Mouse (Mus musculus): ENCODE results near the gene Sugct. TPM values are rescaled to one million over a fixed set of nuclear protein-coding genes. Genes with fewer than 3 reads are reported as not detected.

Gene Sugct
- polyA plus RNA-seq, 1 experiment from 2014 or later = 9.3 TPM

GRCm38 (mm10) chr13:17335885-17336540 lies 359.3 kb downstream of the Sugct start:
- H3K27me3 ChIP-seq (replicated peaks; ENCODE audit: insufficient read depth, low read length) = no peaks in the 10 kb centered on the region
- no peak overlapping the region for H3K4me2 ChIP-seq (replicated peaks; ENCODE audit: low read depth, low read length)
- DNase-seq (ENCODE audit: low spot score) (peak; percentile 40), ATAC-seq (no peak)
- no peak overlapping the region for H3K9ac ChIP-seq (replicated peaks; ENCODE audit: low read depth)
- H3K36me3 ChIP-seq (ENCODE audit: insufficient read depth, low read length) = no peaks in the 10 kb centered on the region
- WGBS = 62% methylated on average over 4 of the region's 4 CpGs
- H3K9me3 ChIP-seq (ENCODE audit: low read length) = no peaks in the 10 kb centered on the region
- no peaks in the 10 kb centered on the region for H3K4me1 ChIP-seq (ENCODE audit: insufficient read depth, low read depth, low read length)
- TF ChIP-seq EP300 (IDR thresholded peaks at IDR 0.05) = no peak
- no peak for TF ChIP-seq CTCF (IDR thresholded peaks at IDR 0.05)
- H3K27ac ChIP-seq (ENCODE audit: low read length) = no peak overlapping the region
- no peak overlapping the region for H3K4me3 ChIP-seq (ENCODE audit: low read depth, low read length)

DNA sequence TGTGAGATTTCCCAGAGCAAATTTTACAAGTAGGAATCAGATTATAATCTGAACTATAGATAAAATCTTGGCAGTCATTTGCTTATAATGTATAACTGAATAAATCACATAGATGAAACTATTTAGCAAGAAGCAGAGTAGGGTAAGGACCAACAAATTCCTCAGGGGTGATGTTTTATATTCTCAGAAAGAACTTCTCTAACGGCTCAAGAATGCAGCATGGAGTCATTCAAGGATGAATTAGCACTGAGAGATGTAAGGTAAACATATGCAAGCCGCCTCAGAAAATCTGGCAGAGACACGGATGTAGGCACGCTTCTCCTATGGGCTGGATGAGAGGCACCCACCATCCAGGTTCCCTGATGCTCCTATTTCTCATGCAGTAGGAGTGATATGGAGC lies 368.5 kb downstream of the Sugct start:
- 46% methylated on average over 4 of the region's 4 CpGs for WGBS
- DNase-seq (ENCODE audit: low spot score) (no peak), ATAC-seq (no peak)
- H3K4me3 ChIP-seq (ENCODE audit: low read depth, low read length) = no peak overlapping the region
- no peaks in the 10 kb centered on the region for H3K27me3 ChIP-seq (replicated peaks; ENCODE audit: insufficient read depth, low read length)
- no peaks in the 10 kb centered on the region for H3K9me3 ChIP-seq (ENCODE audit: low read length)
- H3K4me1 ChIP-seq (ENCODE audit: insufficient read depth, low read depth, low read length) = no peaks in the 10 kb centered on the region
- no peak overlapping the region for H3K27ac ChIP-seq (ENCODE audit: low read length)
- no peaks in the 10 kb centered on the region for H3K36me3 ChIP-seq (ENCODE audit: insufficient read depth, low read length)
- H3K9ac ChIP-seq (replicated peaks; ENCODE audit: low read depth) = no peak overlapping the region
- no peak for TF ChIP-seq EP300 (IDR thresholded peaks at IDR 0.05)
- no peak for TF ChIP-seq CTCF (IDR thresholded peaks at IDR 0.05)
- no peak overlapping the region for H3K4me2 ChIP-seq (replicated peaks; ENCODE audit: low read depth, low read length)

GRCm38 (mm10) chr13:17301590-17301989 lies 393.8 kb downstream of the Sugct start:
- DNase-seq (ENCODE audit: low spot score) (no peak), ATAC-seq (no peak)
- Histone ChIP-seq H3K4me1 (ENCODE audit: insufficient read depth, low read depth, low read length) (no peaks in the 10 kb centered on the region), H3K4me2 (replicated peaks; ENCODE audit: low read depth, low read length) (no peak overlapping the region), H3K27me3 (replicated peaks; ENCODE audit: insufficient read depth, low read length) (no peaks in the 10 kb centered on the region), H3K4me3 (ENCODE audit: low read depth, low read length) (no peak overlapping the region), H3K36me3 (ENCODE audit: insufficient read depth, low read length) (no peaks in the 10 kb centered on the region), H3K9ac (replicated peaks; ENCODE audit: low read depth) (no peak overlapping the region), H3K27ac (ENCODE audit: low read length) (no peak overlapping the region), H3K9me3 (ENCODE audit: low read length) (no peaks in the 10 kb centered on the region)
- WGBS = 87% methylated on average over 4 of the region's 4 CpGs
- TF ChIP-seq CTCF (IDR thresholded peaks at IDR 0.05) (no peak), EP300 (IDR thresholded peaks at IDR 0.05) (no peak)

DNA sequence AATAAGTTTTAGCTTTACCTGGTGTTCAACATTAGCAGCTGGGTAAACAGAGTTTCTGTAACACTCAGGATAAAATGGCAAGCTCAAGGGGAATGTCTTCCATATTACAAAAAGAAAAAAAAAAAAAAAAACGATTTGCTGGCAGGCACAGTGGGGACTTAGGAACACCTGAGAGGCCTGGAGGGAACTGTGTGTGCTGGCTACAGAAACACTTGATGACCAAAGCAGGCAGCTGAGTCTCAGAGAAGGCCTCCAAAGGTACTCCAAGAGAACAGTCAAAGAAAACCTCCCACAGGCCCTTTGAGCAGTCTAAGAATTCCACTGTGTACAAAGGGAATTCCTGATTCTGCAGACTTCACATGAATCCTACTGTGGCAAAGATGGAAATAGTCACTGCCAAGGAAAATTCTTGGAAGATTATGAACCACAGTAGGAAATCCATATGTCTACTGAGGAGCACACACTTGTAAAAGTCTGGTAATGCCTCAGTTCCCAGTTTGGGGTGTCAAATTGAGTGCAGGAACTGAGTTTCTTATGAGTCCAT lies 397.8 kb downstream of the Sugct start:
- no peak overlapping the region for H3K27ac ChIP-seq (ENCODE audit: low read length)
- no peaks in the 10 kb centered on the region for H3K27me3 ChIP-seq (replicated peaks; ENCODE audit: insufficient read depth, low read length)
- DNase-seq (ENCODE audit: low spot score) = no peak
- WGBS = 53% methylated on average over 1 of the region's 1 CpGs
- no peaks in the 10 kb centered on the region for H3K4me1 ChIP-seq (ENCODE audit: insufficient read depth, low read depth, low read length)
- TF ChIP-seq EP300 (IDR thresholded peaks at IDR 0.05) (no peak), CTCF (IDR thresholded peaks at IDR 0.05) (no peak)
- H3K9me3 ChIP-seq (ENCODE audit: low read length) = no peaks in the 10 kb centered on the region
- 0 out of 2 replicates have a peak, but pooled peaks have one; percentile 32 for ATAC-seq
- no peaks in the 10 kb centered on the region for H3K36me3 ChIP-seq (ENCODE audit: insufficient read depth, low read length)
- no peak overlapping the region for H3K4me2 ChIP-seq (replicated peaks; ENCODE audit: low read depth, low read length)
- H3K4me3 ChIP-seq (ENCODE audit: low read depth, low read length) = no peak overlapping the region
- H3K9ac ChIP-seq (replicated peaks; ENCODE audit: low read depth) = no peak overlapping the region

DNA sequence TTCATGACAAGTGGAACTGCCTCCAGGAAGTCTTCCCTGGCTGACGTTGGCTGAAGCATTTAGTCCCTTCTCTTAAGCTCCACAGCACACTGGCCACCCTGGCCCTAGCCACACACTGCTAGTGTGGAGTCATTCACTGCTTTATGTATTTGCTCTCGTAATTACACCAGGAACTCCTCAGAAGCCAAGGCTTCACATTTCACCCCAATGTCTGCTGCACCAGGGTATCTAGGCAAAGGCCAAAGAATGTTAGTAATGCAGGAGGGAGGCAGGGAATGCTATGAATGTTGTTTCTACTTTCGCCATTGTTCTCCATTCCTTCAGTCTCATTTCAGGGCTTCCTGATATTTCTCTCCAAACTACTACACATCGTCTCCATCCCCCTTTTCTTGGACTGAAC lies 398.4 kb downstream of the Sugct start:
- Histone ChIP-seq H3K9ac (replicated peaks; ENCODE audit: low read depth) (no peak overlapping the region), H3K9me3 (ENCODE audit: low read length) (no peaks in the 10 kb centered on the region), H3K27me3 (replicated peaks; ENCODE audit: insufficient read depth, low read length) (no peaks in the 10 kb centered on the region), H3K4me2 (replicated peaks; ENCODE audit: low read depth, low read length) (no peak overlapping the region), H3K27ac (ENCODE audit: low read length) (no peak overlapping the region), H3K4me1 (ENCODE audit: insufficient read depth, low read depth, low read length) (no peaks in the 10 kb centered on the region), H3K36me3 (ENCODE audit: insufficient read depth, low read length) (no peaks in the 10 kb centered on the region), H3K4me3 (ENCODE audit: low read depth, low read length) (no peak overlapping the region)
- no peak for TF ChIP-seq EP300 (IDR thresholded peaks at IDR 0.05)
- TF ChIP-seq CTCF (IDR thresholded peaks at IDR 0.05) = no peak
- WGBS = 27% methylated on average over 4 of the region's 4 CpGs
- ATAC-seq (0 out of 2 replicates have a peak, but pooled peaks have one; percentile 19), DNase-seq (ENCODE audit: low spot score) (peak; percentile 5)

DNA sequence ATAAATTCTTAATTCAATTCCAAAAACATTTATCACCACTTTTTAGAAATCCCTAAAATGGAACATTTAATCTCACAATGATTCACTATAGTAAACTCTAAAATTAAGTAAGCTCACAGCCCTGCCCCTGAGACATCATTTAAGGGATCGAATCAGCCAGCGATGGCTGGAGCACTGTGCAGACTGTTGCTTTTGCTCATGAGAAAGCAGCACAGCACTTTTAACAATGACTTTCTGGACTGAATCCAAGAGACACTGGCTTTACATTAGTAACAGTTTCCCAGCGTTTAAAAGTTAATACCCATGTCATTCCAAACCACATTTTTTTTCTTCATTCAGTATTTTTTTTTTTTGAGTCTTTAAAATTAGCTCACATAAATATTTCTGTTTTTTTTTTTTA lies 398.9 kb downstream of the Sugct start:
- no peak overlapping the region for H3K27ac ChIP-seq (ENCODE audit: low read length)
- WGBS = 19% methylated on average over 3 of the region's 3 CpGs

More for the DNA sequence above, 398.9 kb downstream of the Sugct start:
- Histone ChIP-seq H3K4me1 (ENCODE audit: insufficient read depth, low read depth, low read length) (no peaks in the 10 kb centered on the region), H3K36me3 (ENCODE audit: insufficient read depth, low read length) (no peaks in the 10 kb centered on the region), H3K9ac (replicated peaks; ENCODE audit: low read depth) (no peak overlapping the region), H3K4me2 (replicated peaks; ENCODE audit: low read depth, low read length) (no peak overlapping the region), H3K4me3 (ENCODE audit: low read depth, low read length) (no peak overlapping the region), H3K27me3 (replicated peaks; ENCODE audit: insufficient read depth, low read length) (no peaks in the 10 kb centered on the region), H3K9me3 (ENCODE audit: low read length) (no peaks in the 10 kb centered on the region)
- DNase-seq (ENCODE audit: low spot score) = no peak
- TF ChIP-seq CTCF (IDR thresholded peaks at IDR 0.05) (no peak), EP300 (IDR thresholded peaks at IDR 0.05) (no peak)
- ATAC-seq = no peak
